Mouse (Mus musculus) ES-CJ7 (cell line): ENCODE data around the gene Tas1r1.

Experiments
- DNase-seq: peaks from one replicate; pipeline ENCODE4 v3.0.0; 2011; ENCODE audit warnings: low read depth, low spot score

Gene Tas1r1

GRCm38 (mm10) chr4:152010091-152010706, 28.2 kb downstream of the Tas1r1 start:
- no peak for DNase-seq

- no peak for DNase-seq
Measured at GRCm38 (mm10) chr4:152009076-152010051, 29.0 kb downstream of the Tas1r1 start.

- DNase-seq = peak; percentile 91
Measured at GRCm38 (mm10) chr4:152008622-152009075, 29.7 kb downstream of the Tas1r1 start, which contains the start of gene Klhl21. Gene Klhl21 (plus strand): TSS chr4:152008803.

GRCm38 (mm10) chr4:152008148-152008500, 30.2 kb downstream of the Tas1r1 start:
- DNase-seq = no peak

- no peak for DNase-seq
Measured at GRCm38 (mm10) chr4:152007481-152008147, 30.8 kb downstream of the Tas1r1 start.

- no peak for DNase-seq
Measured at GRCm38 (mm10) chr4:152006812-152007211, 31.6 kb downstream of the Tas1r1 start.

- DNase-seq = no peak
Measured at GRCm38 (mm10) chr4:152006137-152006536, 32.2 kb downstream of the Tas1r1 start.

GRCm38 (mm10) chr4:152002063-152002462, 36.3 kb downstream of the Tas1r1 start:
- no peak for DNase-seq

GRCm38 (mm10) chr4:152001335-152001734, 37.0 kb downstream of the Tas1r1 start:
- no peak for DNase-seq

GRCm38 (mm10) chr4:152000906-152001305, 37.5 kb downstream of the Tas1r1 start:
- no peak for DNase-seq

- peak; percentile 78 for DNase-seq
Measured at GRCm38 (mm10) chr4:151999481-151999880, 38.9 kb downstream of the Tas1r1 start.

GRCm38 (mm10) chr4:151997701-151998100, 40.7 kb downstream of the Tas1r1 start:
- DNase-seq = no peak

GRCm38 (mm10) chr4:151996951-151997222, 41.5 kb downstream of the Tas1r1 start:
- no peak for DNase-seq

GRCm38 (mm10) chr4:151996173-151996950, 42.0 kb downstream of the Tas1r1 start, which contains the start of gene Phf13:
Gene Phf13 (minus strand): TSS chr4:151996258.
- peak; percentile 100 for DNase-seq

GRCm38 (mm10) chr4:151995371-151996172, 42.8 kb downstream of the Tas1r1 start:
- no peak for DNase-seq

GRCm38 (mm10) chr4:151994228-151995171, 43.9 kb downstream of the Tas1r1 start:
- DNase-seq = no peak

GRCm38 (mm10) chr4:151993035-151993434, 45.3 kb downstream of the Tas1r1 start:
- no peak for DNase-seq

GRCm38 (mm10) chr4:151992091-151992490, 46.3 kb downstream of the Tas1r1 start:
- DNase-seq = no peak

- no peak for DNase-seq
Measured at GRCm38 (mm10) chr4:151989110-151989488, 49.3 kb downstream of the Tas1r1 start.
